Mouse (Mus musculus) heart, adult 2 months (tissue): ENCODE measurements at regions not wholly inside any gene's neighbourhood (a gene's known extent, or its start where the extent isn't known, plus 50 kb on each side); places are given as distances from the start of the nearest gene placed in this dataset.

Experiments
- CTCF ChIP-seq: fragments of 200-600 bp; IDR thresholded peaks from 2 replicates; pipeline ENCODE4 v1.8.1; 2022; ENCODE audit warnings: antibody characterized with exemption, mild to moderate bottlenecking, moderate library complexity
- POLR2A ChIP-seq: fragments of 200-500 bp; IDR thresholded peaks from 2 replicates; pipeline ENCODE4 v1.6.1; 2011; ENCODE audit warnings: mild to moderate bottlenecking, low read depth, low read length, control low read depth; ENCODE audit not compliant: insufficient read depth

GRCm38 (mm10) chr3:143674855-143675254, 530.2 kb downstream of the Lmo4 start:
- TF ChIP-seq POLR2A = no peak
- no peak for TF ChIP-seq CTCF
